Mouse (Mus musculus) limb, embryonic 11.5 days (tissue): ENCODE measurements around the gene 1700003H04Rik. TPM values are rescaled to one million over a fixed set of nuclear protein-coding genes. Genes with fewer than 3 reads are reported as not detected.

ENCODE experiments used
- ATAC-seq: fragments of 200-750 bp; cut with Nextera tagmentation; 2 replicates; pipeline ENCODE4 v1.8.0; 2017; ENCODE audit warnings: low read depth; ENCODE audit not compliant: insufficient number of reproducible peaks, low FRiP score, low TSS enrichment
- DNase-seq: peaks from one replicate; pipeline ENCODE4 v3.0.0-alpha.2; 2015; ENCODE audit warnings: low spot score
- H3K27ac ChIP-seq: fragments of 300-500 bp; sonication (generic); replicated peaks from 2 replicates; pipeline ENCODE4 v1.5.1; 2014; ENCODE audit warnings: low read depth, mild to moderate bottlenecking, low read length
- H3K27me3 ChIP-seq: fragments of 300-500 bp; sonication (generic); 2 replicates; pipeline ENCODE4 v1.6.1; 2014; ENCODE audit warnings: mild to moderate bottlenecking, low read length, mixed read lengths; ENCODE audit not compliant: control insufficient read depth, insufficient read depth
- H3K36me3 ChIP-seq: fragments of 300-500 bp; sonication (generic); 2 replicates; pipeline ENCODE4 v1.6.1; 2014; ENCODE audit warnings: mild to moderate bottlenecking, low read length, moderate library complexity, mixed read lengths; ENCODE audit not compliant: control insufficient read depth, insufficient read depth
- H3K4me1 ChIP-seq: fragments of 300-500 bp; sonication (generic); 2 replicates; pipeline ENCODE4 v1.6.1; 2014; ENCODE audit warnings: low read length, mixed read lengths; ENCODE audit not compliant: control insufficient read depth, insufficient read depth
- H3K4me2 ChIP-seq: fragments of 300-500 bp; sonication (generic); 2 replicates; pipeline ENCODE4 v1.6.1; 2014; ENCODE audit warnings: low read depth, mild to moderate bottlenecking, moderate library complexity; ENCODE audit not compliant: severe bottlenecking
- H3K4me3 ChIP-seq: fragments of 300-500 bp; sonication (generic); 2 replicates; pipeline ENCODE4 v1.5.1; 2014; ENCODE audit warnings: low read depth, low read length
- H3K9ac ChIP-seq: fragments of 300-500 bp; sonication (generic); 2 replicates; pipeline ENCODE4 v1.6.1; 2014; ENCODE audit warnings: mild to moderate bottlenecking, low read length
- H3K9me3 ChIP-seq: fragments of 300-500 bp; sonication (generic); 2 replicates; pipeline ENCODE4 v1.6.1; 2016; ENCODE audit warnings: low read length; ENCODE audit not compliant: control insufficient read depth
- WGBS: fragments of 180-500 bp; shearing (Covaris S2); extraction: QIAGEN DNeasy Blood & Tissue Kit; methylation state at CpG from one replicate; pipeline ENCODE4 v1.1.7; 2014; 5-methylcytosine and 5-hydroxymethylcytosine counted together
- polyA plus RNA-seq: library from polyadenylated mRNA; unstranded; fragments of >200 nt; fragmentation: Nextera tagmentation; extraction: Ambion mirVana; gene quantifications from 2 replicates; pipeline ENCODE4 v1.2.1, GENCODE M21; 2014

Gene 1700003H04Rik
- not detected in 2 replicates for polyA plus RNA-seq

GRCm38 (mm10) chr3:124581001-124581400 lies at the start of gene 1700003H04Rik:
Gene 1700003H04Rik, minus strand, starts transcription at chr3:124581101.
- Histone ChIP-seq H3K36me3 (no peaks in the 10 kb centered on the region), H3K4me1 (no peaks in the 10 kb centered on the region), H3K9me3 (no peaks in the 10 kb centered on the region), H3K27ac (no peak within 1 kb of the TSS), H3K4me2 (no peak within 1 kb of the TSS), H3K27me3 (no peaks in the 10 kb centered on the region), H3K4me3 (no peak within 1 kb of the TSS), H3K9ac (no peak within 1 kb of the TSS)
- DNase-seq: no peak
- no peak for ATAC-seq

- H3K27ac ChIP-seq: no peak overlapping the region
- H3K4me2 ChIP-seq: no peak overlapping the region
- H3K4me1 ChIP-seq: no peaks in the 10 kb centered on the region
- no peaks in the 10 kb centered on the region for H3K9me3 ChIP-seq
- ATAC-seq: no peak
- H3K4me3 ChIP-seq: no peak overlapping the region
- H3K27me3 ChIP-seq: no peaks in the 10 kb centered on the region
- H3K36me3 ChIP-seq: no peaks in the 10 kb centered on the region
- 75% methylated on average over 3 of the region's 3 CpGs for WGBS
- H3K9ac ChIP-seq: no peak overlapping the region
- DNase-seq: no peak
These were observed 42.1 kb upstream of the 1700003H04Rik start for GRCm38 (mm10) chr3:124623031-124623430.

- no peaks in the 10 kb centered on the region for H3K27me3 ChIP-seq
- WGBS: 70% methylated on average over 1 of the region's 1 CpGs
- no peak for ATAC-seq
These were observed 32.4 kb upstream of the 1700003H04Rik start for GRCm38 (mm10) chr3:124613287-124613686.

GRCm38 (mm10) chr3:124609956-124610355 lies 29.1 kb upstream of the 1700003H04Rik start:
- no peak for DNase-seq
- H3K4me3 ChIP-seq: no peak overlapping the region
- no peak overlapping the region for H3K27ac ChIP-seq
- no peaks in the 10 kb centered on the region for H3K36me3 ChIP-seq
- ATAC-seq: no peak
- no peak overlapping the region for H3K4me2 ChIP-seq
- H3K9ac ChIP-seq: no peak overlapping the region
- no peaks in the 10 kb centered on the region for H3K27me3 ChIP-seq
- H3K4me1 ChIP-seq: no peaks in the 10 kb centered on the region
- no peaks in the 10 kb centered on the region for H3K9me3 ChIP-seq

More at GRCm38 (mm10) chr3:124613287-124613686, 32.4 kb upstream of the 1700003H04Rik start:
- no peak for DNase-seq
- Histone ChIP-seq H3K4me2 (no peak overlapping the region), H3K4me1 (no peaks in the 10 kb centered on the region), H3K9me3 (no peaks in the 10 kb centered on the region), H3K4me3 (no peak overlapping the region), H3K27ac (no peak overlapping the region), H3K36me3 (no peaks in the 10 kb centered on the region), H3K9ac (no peak overlapping the region)

GRCm38 (mm10) chr3:124606021-124606517 lies 25.2 kb upstream of the 1700003H04Rik start:
- no peaks in the 10 kb centered on the region for H3K9me3 ChIP-seq
- no peaks in the 10 kb centered on the region for H3K36me3 ChIP-seq
- ATAC-seq: no peak
- H3K27ac ChIP-seq: no peak overlapping the region
- H3K27me3 ChIP-seq: no peaks in the 10 kb centered on the region
- no peaks in the 10 kb centered on the region for H3K4me1 ChIP-seq
- H3K9ac ChIP-seq: no peak overlapping the region
- no peak for DNase-seq
- no peak overlapping the region for H3K4me2 ChIP-seq
- H3K4me3 ChIP-seq: no peak overlapping the region

GRCm38 (mm10) chr3:124605518-124605917 lies 24.6 kb upstream of the 1700003H04Rik start:
- H3K36me3 ChIP-seq: no peaks in the 10 kb centered on the region
- H3K4me3 ChIP-seq: no peak overlapping the region
- no peak for DNase-seq
- no peaks in the 10 kb centered on the region for H3K9me3 ChIP-seq
- no peaks in the 10 kb centered on the region for H3K27me3 ChIP-seq
- H3K4me1 ChIP-seq: no peaks in the 10 kb centered on the region
- H3K27ac ChIP-seq: no peak overlapping the region
- ATAC-seq: no peak
- 71% methylated on average over 1 of the region's 1 CpGs for WGBS
- H3K4me2 ChIP-seq: no peak overlapping the region
- H3K9ac ChIP-seq: no peak overlapping the region

- no peak for ATAC-seq
- Histone ChIP-seq H3K4me2 (no peak overlapping the region), H3K9me3 (no peaks in the 10 kb centered on the region), H3K27ac (no peak overlapping the region), H3K27me3 (no peaks in the 10 kb centered on the region), H3K4me3 (no peak overlapping the region), H3K36me3 (no peaks in the 10 kb centered on the region), H3K9ac (no peak overlapping the region), H3K4me1 (no peaks in the 10 kb centered on the region)
- DNase-seq: no peak
These were observed 16.9 kb upstream of the 1700003H04Rik start for GRCm38 (mm10) chr3:124597789-124598188.

- Histone ChIP-seq H3K27me3 (no peaks in the 10 kb centered on the region), H3K27ac (no peak overlapping the region), H3K4me3 (no peak overlapping the region), H3K9ac (no peak overlapping the region), H3K36me3 (no peaks in the 10 kb centered on the region), H3K4me1 (no peaks in the 10 kb centered on the region), H3K9me3 (no peaks in the 10 kb centered on the region), H3K4me2 (no peak overlapping the region)
- 29% methylated on average over 3 of the region's 3 CpGs for WGBS
- ATAC-seq (no peak), DNase-seq (no peak)
These were observed 6.6 kb upstream of the 1700003H04Rik start for GRCm38 (mm10) chr3:124587534-124587933.

GRCm38 (mm10) chr3:124585761-124586160 lies 4.9 kb upstream of the 1700003H04Rik start:
- H3K4me1 ChIP-seq: no peaks in the 10 kb centered on the region
- no peak for ATAC-seq
- H3K4me2 ChIP-seq: no peak overlapping the region
- no peak overlapping the region for H3K9ac ChIP-seq
- H3K27me3 ChIP-seq: no peaks in the 10 kb centered on the region
- H3K9me3 ChIP-seq: no peaks in the 10 kb centered on the region
- 77% methylated on average over 2 of the region's 2 CpGs for WGBS
- H3K27ac ChIP-seq: no peak overlapping the region
- H3K4me3 ChIP-seq: no peak overlapping the region
- no peaks in the 10 kb centered on the region for H3K36me3 ChIP-seq
- no peak for DNase-seq
